Mouse (Mus musculus): ENCODE measurements around the gene Tmem201. TPM values are rescaled to one million over a fixed set of nuclear protein-coding genes. Genes with fewer than 3 reads are reported as not detected.

The Tmem201 gene
- total RNA-seq, 2 experiments from 2014 or later: 59.6 to 65.5 TPM

- intact Hi-C loops (cut with DNase I): no loop called here
- DNase-seq (ENCODE audit: low spot score in 2 of 2): no peak
Measured at GRCm38 (mm10) chr4:149724916-149725470, 12.9 kb downstream of the Tmem201 start.

GRCm38 (mm10) chr4:149723855-149724731 lies 13.8 kb downstream of the Tmem201 start:
- peak in 1 of 2 experiments; percentile 53 for DNase-seq (ENCODE audit: low spot score in 2 of 2)

GRCm38 (mm10) chr4:149723021-149723390 lies 14.8 kb downstream of the Tmem201 start:
- intact Hi-C loops (cut with DNase I): no loop called here

More at GRCm38 (mm10) chr4:149723855-149724731, 13.8 kb downstream of the Tmem201 start:
- intact Hi-C loops (cut with DNase I): no loop called here

GRCm38 (mm10) chr4:149722104-149723020 lies 15.5 kb downstream of the Tmem201 start:
- no peak for DNase-seq (ENCODE audit: low spot score in 2 of 2)
- intact Hi-C loops (cut with DNase I): no loop called here

More at GRCm38 (mm10) chr4:149723021-149723390, 14.8 kb downstream of the Tmem201 start:
- DNase-seq (ENCODE audit: low spot score in 2 of 2): no peak

- intact Hi-C loops (cut with DNase I): no loop called here
- no peak for DNase-seq (ENCODE audit: low spot score in 2 of 2)
Measured at GRCm38 (mm10) chr4:149721163-149721562, 16.7 kb downstream of the Tmem201 start.

- DNase-seq (ENCODE audit: low spot score in 2 of 2): no peak
- intact Hi-C loops (cut with DNase I): no loop called here
Measured at GRCm38 (mm10) chr4:149719686-149720085, 18.2 kb downstream of the Tmem201 start.

GRCm38 (mm10) chr4:149714542-149714941 lies 23.3 kb downstream of the Tmem201 start:
- intact Hi-C loops (cut with DNase I): loop anchor here (5.0 kb wide), 1 partner anchor 167 kb away; no protein-coding TSS in a partner anchor

GRCm38 (mm10) chr4:149711955-149712354 lies 25.9 kb downstream of the Tmem201 start:
- intact Hi-C loops (cut with DNase I): loop anchor here (2.0 to 5.0 kb wide), 2 partner anchors 61 to 165 kb away; no protein-coding TSS in a partner anchor

More at GRCm38 (mm10) chr4:149714542-149714941, 23.3 kb downstream of the Tmem201 start:
- no peak for DNase-seq (ENCODE audit: low spot score in 2 of 2)

GRCm38 (mm10) chr4:149711485-149711884 lies 26.4 kb downstream of the Tmem201 start:
- intact Hi-C loops (cut with DNase I): loop anchor here (2.0 to 5.0 kb wide), 2 partner anchors 61 to 164 kb away; no protein-coding TSS in a partner anchor

More at GRCm38 (mm10) chr4:149711955-149712354, 25.9 kb downstream of the Tmem201 start:
- no peak for DNase-seq (ENCODE audit: low spot score in 2 of 2)

GRCm38 (mm10) chr4:149710510-149710909 lies 27.3 kb downstream of the Tmem201 start:
- DNase-seq (ENCODE audit: low spot score in 2 of 2): peak; percentile 58 to 81

More at GRCm38 (mm10) chr4:149711485-149711884, 26.4 kb downstream of the Tmem201 start:
- DNase-seq (ENCODE audit: low spot score in 2 of 2): no peak

GRCm38 (mm10) chr4:149705941-149706340 lies 31.9 kb downstream of the Tmem201 start:
- DNase-seq (ENCODE audit: low spot score in 2 of 2): no peak
- intact Hi-C loops (cut with DNase I): no loop called here

More at GRCm38 (mm10) chr4:149710510-149710909, 27.3 kb downstream of the Tmem201 start:
- intact Hi-C loops (cut with DNase I): loop anchor here (2.0 to 5.0 kb wide), 2 partner anchors 60 to 163 kb away; no protein-coding TSS in a partner anchor

GRCm38 (mm10) chr4:149705298-149705697 lies 32.5 kb downstream of the Tmem201 start:
- no peak for DNase-seq (ENCODE audit: low spot score in 2 of 2)
- intact Hi-C loops (cut with DNase I): no loop called here

- intact Hi-C loops (cut with DNase I): no loop called here
Measured at GRCm38 (mm10) chr4:149702210-149702979, 35.4 kb downstream of the Tmem201 start, which contains the start of gene Pik3cd. Gene Pik3cd (minus strand): TSS chr4:149702571.

GRCm38 (mm10) chr4:149701426-149702209 lies 36.2 kb downstream of the Tmem201 start:
- intact Hi-C loops (cut with DNase I): no loop called here
- DNase-seq (ENCODE audit: low spot score in 2 of 2): peak in 1 of 2 experiments; percentile 39

More at GRCm38 (mm10) chr4:149702210-149702979, 35.4 kb downstream of the Tmem201 start, which contains the start of gene Pik3cd:
- peak in 1 of 2 experiments; percentile 38 for DNase-seq (ENCODE audit: low spot score in 2 of 2)

GRCm38 (mm10) chr4:149699953-149700352 lies 37.9 kb downstream of the Tmem201 start:
- intact Hi-C loops (cut with DNase I): no loop called here
- no peak for DNase-seq (ENCODE audit: low spot score in 2 of 2)

- intact Hi-C loops (cut with DNase I): no loop called here
- DNase-seq (ENCODE audit: low spot score in 2 of 2): peak; percentile 18 to 27
Measured at GRCm38 (mm10) chr4:149698197-149698821, 39.5 kb downstream of the Tmem201 start.
